Mouse (Mus musculus): ENCODE results near the gene Knl1.

DNA sequence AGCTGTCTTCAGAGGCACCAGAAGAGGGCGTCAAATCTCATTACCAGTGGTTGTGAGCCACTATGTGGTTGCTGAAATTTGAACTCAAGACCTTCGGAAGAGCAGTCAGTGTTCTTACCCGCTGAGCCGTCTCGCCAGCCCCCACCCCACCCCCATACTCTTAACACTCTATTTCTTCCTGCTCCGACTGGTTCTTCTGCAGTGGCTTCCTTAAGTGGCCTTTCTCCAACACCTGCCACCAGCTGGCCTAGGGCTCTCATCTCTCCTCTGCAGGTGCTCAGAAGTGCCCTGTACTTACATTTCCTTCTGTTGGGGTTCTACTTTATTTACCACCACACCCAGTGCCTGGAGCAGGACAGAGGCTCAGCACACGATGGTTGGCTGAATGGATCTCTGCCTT is 31.9 kb upstream of the Knl1 start:
- TF ChIP-seq POLR2A (IDR thresholded peaks at IDR 0.05; ENCODE audit: insufficient read length, low read depth) (no peak), USF1 (IDR thresholded peaks at IDR 0.05; ENCODE audit: low read depth) (no peak), MAX (IDR thresholded peaks at IDR 0.05; ENCODE audit: low read depth) (no peak), E2F4 (IDR thresholded peaks at IDR 0.05; ENCODE audit: insufficient read depth) (no peak), SRF (IDR thresholded peaks at IDR 0.05; ENCODE audit: control insufficient read depth, insufficient read length, low read depth) (no peak), TCF12 (IDR thresholded peaks at IDR 0.05; ENCODE audit: insufficient read depth, poor library complexity, severe bottlenecking) (no peak), CEBPB (IDR thresholded peaks at IDR 0.05; ENCODE audit: insufficient read depth, poor library complexity, severe bottlenecking) (no peak), MYOD1 (IDR thresholded peaks at IDR 0.05; ENCODE audit: control insufficient read depth in 1 of 3, insufficient read length in 2 of 3, low read depth in 2 of 3) (no peak), TCF3 (IDR thresholded peaks at IDR 0.05; ENCODE audit: insufficient read length, low read depth) (no peak), MYOG (IDR thresholded peaks at IDR 0.05; ENCODE audit: control insufficient read depth in 1 of 3, insufficient read depth in 1 of 3, insufficient read length in 2 of 3, low read depth in 2 of 3) (no peak), POLR2AphosphoS2 (IDR thresholded peaks at IDR 0.05; ENCODE audit: insufficient read length, low read depth) (no peak)
